Mouse (Mus musculus) hindbrain, postnatal 0 days (tissue): ENCODE data around the gene Atp11a. TPM values are rescaled to one million over a fixed set of nuclear protein-coding genes. Genes with fewer than 3 reads are reported as not detected.

Experiments used
- ATAC-seq: fragments of 200-750 bp; cut with Nextera tagmentation; 2 replicates; pipeline ENCODE4 v1.8.0; 2017; ENCODE audit warnings: mild to moderate bottlenecking, moderate TSS enrichment, moderate library complexity
- DNase-seq: peaks from one replicate; pipeline ENCODE4 v3.0.0-alpha.2; 2015; ENCODE audit warnings: low spot score
- H3K27ac ChIP-seq: fragments of 300-500 bp; sonication (generic); 2 replicates; pipeline ENCODE4 v1.5.1; 2014; ENCODE audit warnings: mild to moderate bottlenecking
- H3K27me3 ChIP-seq: fragments of 300-500 bp; sonication (generic); 2 replicates; pipeline ENCODE4 v1.6.1; 2014; ENCODE audit warnings: low read length, mixed read lengths; ENCODE audit not compliant: insufficient read depth
- H3K36me3 ChIP-seq: fragments of 300-500 bp; sonication (generic); 2 replicates; pipeline ENCODE4 v1.6.1; 2014; ENCODE audit warnings: low read length, mixed read lengths; ENCODE audit not compliant: insufficient read depth
- H3K4me1 ChIP-seq: fragments of 300-500 bp; sonication (generic); 2 replicates; pipeline ENCODE4 v1.6.1; 2014; ENCODE audit warnings: antibody characterized with exemption, low read length, mixed read lengths; ENCODE audit not compliant: insufficient read depth
- H3K4me2 ChIP-seq: fragments of 300-500 bp; sonication (generic); 2 replicates; pipeline ENCODE4 v1.6.1; 2014; ENCODE audit warnings: low read depth, mild to moderate bottlenecking, low read length, moderate library complexity, mixed read lengths
- H3K4me3 ChIP-seq: fragments of 300-500 bp; sonication (generic); 2 replicates; pipeline ENCODE4 v1.5.1; 2014; ENCODE audit warnings: low read length
- H3K9ac ChIP-seq: fragments of 300-500 bp; sonication (generic); replicated peaks from 2 replicates; pipeline ENCODE4 v1.6.1; 2014; ENCODE audit warnings: mild to moderate bottlenecking, low read length, moderate library complexity, mixed read lengths
- H3K9me3 ChIP-seq: fragments of 300-500 bp; sonication (generic); 2 replicates; pipeline ENCODE4 v1.6.1; 2016; ENCODE audit warnings: low read length, mixed read lengths
- CTCF ChIP-seq: IDR thresholded peaks from 2 replicates; pipeline ENCODE4 v1.5.1; 2016; ENCODE audit warnings: antibody characterized with exemption, control low read depth, low read depth
- WGBS: fragments of 180-500 bp; shearing (Covaris S2); extraction: QIAGEN DNeasy Blood & Tissue Kit; methylation state at CpG from one replicate; pipeline ENCODE4 v1.1.7; 2014; 5-methylcytosine and 5-hydroxymethylcytosine counted together
- polyA plus RNA-seq: library from polyadenylated mRNA; unstranded; fragments of >200 nt; fragmentation: Nextera tagmentation; extraction: Ambion mirVana; gene quantifications from 2 replicates; pipeline ENCODE4 v1.2.1, GENCODE M21; 2015
- total RNA-seq: library from RNA; depleted of rRNA; stranded (reverse); fragments of >200 nt; gene quantifications from 2 replicates; pipeline ENCODE4 v1.2.3, GENCODE M21; 2014

The Atp11a gene
- total and polyA plus RNA-seq, 2 experiments from 2014 or later: 12.5 to 48.8 TPM

DNA sequence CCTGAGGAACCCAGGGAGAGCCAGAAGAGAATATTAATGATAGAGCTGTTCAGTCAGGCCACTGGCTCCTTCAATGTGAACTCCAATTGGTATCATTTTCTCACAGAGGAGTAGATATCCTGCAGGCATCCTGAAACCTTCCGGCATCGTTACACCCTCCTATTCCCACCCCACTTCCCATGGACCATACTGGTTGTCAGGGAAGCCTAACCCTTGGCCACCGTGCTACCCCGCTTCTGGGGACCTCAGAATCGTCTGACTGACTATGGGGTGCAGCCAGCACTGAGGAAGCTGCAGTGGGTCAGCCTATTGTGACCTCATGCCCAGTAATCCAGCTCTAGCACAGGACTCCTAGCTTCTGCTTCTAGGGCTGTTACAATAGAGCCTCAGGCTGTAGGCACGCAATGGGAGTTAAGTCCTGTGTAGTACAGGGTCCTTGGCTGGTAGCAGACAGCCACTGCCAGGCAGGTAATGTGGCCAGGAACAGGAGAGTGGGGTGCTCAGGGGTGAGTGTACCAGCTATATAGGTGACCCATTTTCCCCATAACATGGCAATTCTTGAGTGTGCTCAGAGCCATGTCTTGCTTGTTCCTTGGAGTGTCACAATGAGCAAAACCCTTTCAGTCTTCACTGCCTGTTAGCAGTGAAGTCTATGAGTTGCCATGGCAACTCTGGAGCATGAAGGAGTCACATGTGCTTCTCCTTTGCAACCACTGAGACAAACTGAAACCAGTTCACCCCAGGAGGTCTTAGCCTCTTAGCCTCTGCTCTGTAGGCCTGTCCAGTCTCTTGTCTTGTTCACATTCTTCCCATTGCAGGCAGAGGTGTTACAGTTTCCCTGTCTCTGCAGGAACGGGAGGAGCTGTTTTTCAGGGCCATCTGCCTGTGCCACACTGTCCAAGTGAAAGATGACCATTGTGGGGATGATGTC, 75.1 kb downstream of the Atp11a start:
- peak; percentile 75 for DNase-seq
- H3K4me1 ChIP-seq: peaks cover 8% of the 10 kb centered on the region; the same call in 1 of the 2 replicates
- no peak for TF ChIP-seq CTCF
- no peaks in the 10 kb centered on the region for H3K27me3 ChIP-seq
- no peak overlapping the region for H3K9ac ChIP-seq
- no peak overlapping the region for H3K4me2 ChIP-seq
- ATAC-seq: peak; percentile 86
- no peaks in the 10 kb centered on the region for H3K9me3 ChIP-seq
- peak overlapping the region; percentile 37; the same call in 1 of the 2 replicates for H3K27ac ChIP-seq
- no peak overlapping the region for H3K4me3 ChIP-seq
- 55% methylated on average over 7 of the region's 7 CpGs for WGBS
- H3K36me3 ChIP-seq: peaks cover 55% of the 10 kb centered on the region

DNA sequence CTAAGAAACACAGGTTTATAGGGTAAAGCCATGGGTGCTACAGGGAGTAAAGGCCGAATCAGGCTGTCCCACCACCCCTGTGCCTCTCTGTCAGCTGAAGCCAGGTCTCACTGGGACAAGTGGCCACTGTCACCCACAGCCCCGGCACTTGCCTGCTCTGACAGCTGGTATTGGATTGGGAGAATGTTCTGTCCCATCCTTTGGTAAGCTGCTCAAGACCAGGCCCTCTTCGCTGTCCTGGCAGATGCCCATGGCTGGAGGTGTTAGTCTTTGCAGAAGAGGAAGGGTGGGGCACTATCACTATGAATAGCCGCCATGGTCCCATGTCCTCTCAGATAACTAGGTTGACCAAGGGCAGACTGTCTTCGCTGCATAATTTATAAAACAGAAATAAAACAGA, 76.8 kb downstream of the Atp11a start:
- no peak for ATAC-seq
- H3K4me1 ChIP-seq: peaks cover 8% of the 10 kb centered on the region; the same call in 1 of the 2 replicates
- H3K27me3 ChIP-seq: no peaks in the 10 kb centered on the region
- no peak overlapping the region for H3K27ac ChIP-seq
- no peak overlapping the region for H3K4me3 ChIP-seq
- no peak for DNase-seq
- TF ChIP-seq CTCF: no peak
- peaks cover 40% of the 10 kb centered on the region for H3K36me3 ChIP-seq
- H3K9me3 ChIP-seq: no peaks in the 10 kb centered on the region
- H3K9ac ChIP-seq: no peak overlapping the region
- no peak overlapping the region for H3K4me2 ChIP-seq
- WGBS: 90% methylated on average over 5 of the region's 5 CpGs

DNA sequence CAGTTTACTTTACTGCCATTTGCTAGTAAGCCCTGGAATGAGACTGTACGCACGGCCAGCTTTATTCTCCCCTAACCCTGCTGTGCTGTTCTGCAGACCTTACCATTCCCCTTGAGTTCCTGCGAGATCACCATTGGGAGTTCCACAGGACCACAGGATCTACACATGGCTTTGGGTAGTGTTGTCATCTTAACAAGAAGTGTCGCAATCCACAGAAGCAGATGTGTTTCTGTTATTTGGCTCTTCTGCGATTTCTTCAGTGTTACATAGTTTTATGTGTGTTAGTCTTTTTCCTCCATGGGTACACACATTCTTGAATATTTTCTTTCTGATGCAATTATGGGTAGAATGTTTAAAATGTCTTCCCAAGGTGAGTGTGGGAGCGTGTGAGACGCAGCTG, 84.0 kb downstream of the Atp11a start:
- no peak for TF ChIP-seq CTCF
- Histone ChIP-seq H3K27me3 (no peaks in the 10 kb centered on the region), H3K4me3 (no peak overlapping the region), H3K4me2 (no peak overlapping the region), H3K36me3 (peaks cover 41% of the 10 kb centered on the region), H3K27ac (no peak overlapping the region), H3K9me3 (no peaks in the 10 kb centered on the region), H3K4me1 (no peaks in the 10 kb centered on the region), H3K9ac (no peak overlapping the region)
- ATAC-seq (no peak), DNase-seq (no peak)
- 89% methylated on average over 7 of the region's 7 CpGs for WGBS

DNA sequence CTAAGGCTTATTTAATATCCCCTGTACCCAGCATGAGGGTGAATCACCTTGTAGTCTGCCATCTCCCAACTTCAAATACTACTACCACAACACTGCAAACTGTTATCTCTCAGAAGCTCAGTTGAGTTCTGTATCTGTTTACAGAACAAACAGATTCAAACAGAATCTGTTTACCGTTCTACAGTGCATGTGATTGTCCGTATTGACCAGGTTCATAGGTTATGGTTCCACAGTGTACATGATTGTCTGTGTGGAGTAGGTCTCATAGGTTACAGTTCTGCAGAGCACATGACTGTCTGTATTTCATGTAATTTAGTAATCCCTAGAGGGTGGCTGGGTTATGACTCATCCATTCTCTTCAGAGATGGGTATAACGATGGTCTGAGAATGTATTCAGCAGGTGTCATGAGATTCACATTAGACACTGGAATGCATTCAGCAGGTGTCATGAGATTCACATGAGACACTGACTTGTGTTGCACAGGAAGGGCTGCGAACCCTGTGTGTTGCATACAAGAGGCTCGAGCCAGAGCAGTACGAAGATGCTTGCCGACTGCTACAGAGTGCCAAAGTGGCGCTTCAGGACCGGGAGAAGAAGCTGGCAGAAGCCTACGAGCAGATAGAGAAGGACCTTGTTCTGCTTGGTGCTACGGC, 85.7 kb downstream of the Atp11a start:
- no peak for TF ChIP-seq CTCF
- peaks cover 38% of the 10 kb centered on the region for H3K36me3 ChIP-seq
- H3K4me2 ChIP-seq: no peak overlapping the region
- no peak overlapping the region for H3K4me3 ChIP-seq
- DNase-seq (no peak), ATAC-seq (no peak)
- no peaks in the 10 kb centered on the region for H3K9me3 ChIP-seq
- WGBS: 90% methylated on average over 11 of the region's 11 CpGs
- no peak overlapping the region for H3K27ac ChIP-seq
- H3K4me1 ChIP-seq: no peaks in the 10 kb centered on the region
- no peak overlapping the region for H3K9ac ChIP-seq
- no peaks in the 10 kb centered on the region for H3K27me3 ChIP-seq

DNA sequence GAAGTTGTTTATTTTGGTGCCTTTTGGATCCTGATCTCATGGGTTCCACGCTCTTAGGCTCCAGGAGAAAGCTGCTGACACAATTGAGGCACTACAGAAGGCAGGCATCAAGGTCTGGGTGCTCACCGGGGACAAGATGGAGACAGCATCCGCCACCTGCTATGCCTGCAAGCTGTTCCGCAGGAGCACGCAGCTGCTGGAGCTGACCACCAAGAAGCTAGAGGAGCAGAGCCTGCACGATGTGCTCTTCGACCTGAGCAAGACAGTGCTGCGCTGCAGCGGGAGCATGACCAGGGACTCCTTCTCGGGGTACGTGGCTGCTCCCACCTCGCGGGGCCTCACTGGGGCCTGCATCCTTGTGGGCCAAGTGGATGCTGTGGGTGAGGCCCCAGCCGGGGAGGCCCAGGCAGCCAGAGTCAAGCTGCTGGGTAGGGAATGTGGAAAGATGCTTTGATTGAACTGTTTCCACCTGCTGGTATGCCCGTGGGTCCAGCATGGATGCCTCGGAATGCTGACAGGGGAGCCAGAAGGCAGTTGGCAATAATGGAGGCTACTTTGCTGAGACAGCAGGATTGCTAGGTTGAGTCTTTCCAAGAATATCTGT, 87.6 kb downstream of the Atp11a start:
- no peak overlapping the region for H3K9ac ChIP-seq
- H3K4me2 ChIP-seq: no peak overlapping the region
- no peak for ATAC-seq
- H3K27me3 ChIP-seq: no peaks in the 10 kb centered on the region
- no peaks in the 10 kb centered on the region for H3K4me1 ChIP-seq
- WGBS: 86% methylated on average over 16 of the region's 16 CpGs
- no peak overlapping the region for H3K27ac ChIP-seq
- no peak for DNase-seq
- no peak overlapping the region for H3K4me3 ChIP-seq
- H3K9me3 ChIP-seq: no peaks in the 10 kb centered on the region
- no peak for TF ChIP-seq CTCF
- H3K36me3 ChIP-seq: peaks cover 47% of the 10 kb centered on the region

DNA sequence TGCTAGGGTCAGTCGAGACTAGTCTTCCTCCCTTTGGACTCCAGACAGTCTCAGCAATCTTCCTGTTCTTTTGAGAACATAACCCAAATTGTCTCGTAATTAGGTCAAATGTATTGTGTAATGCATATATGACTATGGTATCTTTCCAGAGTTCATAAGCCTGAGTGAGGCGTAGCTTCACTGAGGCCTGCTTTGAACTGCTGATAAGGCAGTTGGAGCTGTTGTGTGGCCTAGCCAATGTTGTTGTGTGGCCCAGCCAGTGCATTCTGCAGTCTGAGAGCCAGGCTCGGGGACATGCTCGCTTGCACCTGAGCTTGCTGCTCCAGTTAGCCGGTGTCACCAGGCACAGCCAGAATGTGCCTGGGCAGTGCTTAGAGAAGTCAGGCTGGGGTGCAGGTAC, 89.6 kb downstream of the Atp11a start:
- no peak for TF ChIP-seq CTCF
- Histone ChIP-seq H3K36me3 (peaks cover 65% of the 10 kb centered on the region), H3K27me3 (no peaks in the 10 kb centered on the region), H3K4me1 (no peaks in the 10 kb centered on the region), H3K4me2 (no peak overlapping the region), H3K27ac (no peak overlapping the region), H3K9ac (no peak overlapping the region), H3K4me3 (no peak overlapping the region), H3K9me3 (no peaks in the 10 kb centered on the region)
- ATAC-seq: no peak
- WGBS: 96% methylated on average over 6 of the region's 6 CpGs
- no peak for DNase-seq
